Mouse (Mus musculus) liver, embryonic 12.5 days (tissue): Measurements from ENCODE around the gene Picalm. TPM values are rescaled to one million over a fixed set of nuclear protein-coding genes. Genes with fewer than 3 reads are reported as not detected.

Experiments used
- polyA plus RNA-seq: library from polyadenylated mRNA; unstranded; fragments of >200 nt; fragmentation: Nextera tagmentation; extraction: Ambion mirVana; gene quantifications from 2 replicates; pipeline ENCODE4 v1.2.1, GENCODE M21; 2016

The Picalm gene
- polyA plus RNA-seq, 1 experiment from 2014 or later = 71.1 TPM

Other genes starting within 250 kb of the Picalm start
- not detected in 2 replicates for gene Ccdc81, start 226.6 kb upstream of the Picalm start, polyA plus RNA-seq
- gene Hikeshi, start 189.0 kb upstream of the Picalm start, polyA plus RNA-seq = 92.6 and 94.9 TPM in 2 replicates
- gene Eed, start 149.2 kb upstream of the Picalm start, polyA plus RNA-seq = 58.1 and 61.5 TPM in 2 replicates
- not detected in 2 replicates for gene Ccdc83, start 135.6 kb downstream of the Picalm start, polyA plus RNA-seq
- gene Sytl2, start 172.0 kb downstream of the Picalm start, polyA plus RNA-seq = 0.95 and 1.1 TPM in 2 replicates